Mouse (Mus musculus): Measurements from ENCODE around the gene Nags. TPM values are rescaled to one million over a fixed set of nuclear protein-coding genes. Genes with fewer than 3 reads are reported as not detected.

The Nags gene
- total and polyA plus RNA-seq, 3 experiments: 5.4 to 9.7 TPM; not detected in 1

- H3K36me3 ChIP-seq (ENCODE audit: control insufficient read depth in 1 of 2, insufficient read depth in 2 of 2, low read length in 2 of 2): peaks cover 0 to 9% of the 10 kb centered on the region in 2 experiments; a peak in 2 of 4 replicates
- H3K4me3 ChIP-seq (ENCODE audit: control insufficient read depth in 1 of 2, insufficient read depth in 1 of 2, low read depth in 2 of 2, low read length in 2 of 2): peak overlapping the region; percentile 65 to 75
- peak overlapping the region; percentile 49 for H3K27ac ChIP-seq (ENCODE audit: control insufficient read depth, low read depth, low read length)
- no peaks in the 10 kb centered on the region for H3K79me2 ChIP-seq (ENCODE audit: control insufficient read depth, insufficient read depth, low read length, poor library complexity)
- H3K9ac ChIP-seq (ENCODE audit: control insufficient read depth, low read depth, low read length, poor library complexity, severe bottlenecking): peak overlapping the region; percentile 73
- DNase-seq (ENCODE audit: low read depth, low spot score): peak; percentile 96
- H3K4me1 ChIP-seq (ENCODE audit: control insufficient read depth in 1 of 2, insufficient read depth in 2 of 2, low read length in 2 of 2): peaks cover 4 to 26% of the 10 kb centered on the region in 2 experiments; a peak in 2 of 4 replicates
- H3K27me3 ChIP-seq (ENCODE audit: control insufficient read depth in 1 of 2, insufficient read depth in 2 of 2, low read length in 2 of 2): no peaks in the 10 kb centered on the region
- no peaks in the 10 kb centered on the region for H3K9me3 ChIP-seq (replicated peaks; ENCODE audit: insufficient read depth, low read length)
- TF ChIP-seq POLR2AphosphoS2 (IDR thresholded peaks at IDR 0.05; ENCODE audit: low read length) (peak; percentile 39; the same call in 1 of the 2 replicates), MXI1 (IDR thresholded peaks at IDR 0.05; ENCODE audit: low read depth, low read length) (no peak; the same call in none of the 2 replicates), UBTF (IDR thresholded peaks at IDR 0.05; ENCODE audit: borderline replicate concordance, insufficient read depth, low read depth, low read length) (no peak), TBP (IDR thresholded peaks at IDR 0.05; ENCODE audit: low read depth, low read length) (0 out of 2 replicates have a peak, but pooled peaks have one; percentile 39), MYC (IDR thresholded peaks at IDR 0.05; ENCODE audit: low read depth, low read length) (no peak; the same call in 1 of the 2 replicates), POLR2AphosphoS5 (IDR thresholded peaks at IDR 0.05; ENCODE audit: borderline replicate concordance, low read depth, low read length) (no peak), NELFE (IDR thresholded peaks at IDR 0.05; ENCODE audit: low read depth, low read length) (peak; percentile 80), GATA1 (IDR thresholded peaks at IDR 0.05; ENCODE audit: low read depth, low read length) (no peak), TAL1 (IDR thresholded peaks at IDR 0.05; ENCODE audit: low read length) (no peak), KAT2A (conservative IDR thresholded peaks at IDR 0.05; ENCODE audit: low read depth, low read length) (no peak), GABPA (IDR thresholded peaks at IDR 0.05; ENCODE audit: low read depth, low read length) (no peak), RCOR1 (IDR thresholded peaks at IDR 0.05; ENCODE audit: low read depth, low read length) (no peak), MAX (IDR thresholded peaks at IDR 0.05; ENCODE audit: low read length) (peak; percentile 44; the same call in 1 of the 2 replicates), ZNF384 (IDR thresholded peaks at IDR 0.05; ENCODE audit: low read depth, low read length) (no peak), JUND (IDR thresholded peaks at IDR 0.05; ENCODE audit: low read depth, low read length) (no peak), USF1 (IDR thresholded peaks at IDR 0.05; ENCODE audit: low read depth, low read length) (peak; percentile 97), MYB (IDR thresholded peaks at IDR 0.05; ENCODE audit: low read depth, low read length) (no peak), RAD21 (IDR thresholded peaks at IDR 0.05; ENCODE audit: low read depth, low read length) (peak; percentile 14), E2F4 (IDR thresholded peaks at IDR 0.05; ENCODE audit: borderline replicate concordance, low read depth, low read length) (no peak), NRF1 (IDR thresholded peaks at IDR 0.05; ENCODE audit: insufficient read depth, low read depth, low read length, poor library complexity, severe bottlenecking) (peak; percentile 99; the same call in 1 of the 2 replicates), MEF2A (IDR thresholded peaks at IDR 0.05; ENCODE audit: extremely low read depth, insufficient replicate concordance, low read depth, low read length, poor library complexity, severe bottlenecking) (0 out of 2 replicates have a peak, but pooled peaks have one; percentile 31), POLR2A (IDR thresholded peaks at IDR 0.05; ENCODE audit: control insufficient read depth in 1 of 2, insufficient read depth in 1 of 2, low read depth in 1 of 2, low read length in 2 of 2, poor library complexity in 1 of 2) (peak in 1 of 2 experiments; percentile 66; a peak in 1 of 4 replicates), CTCF (IDR thresholded peaks at IDR 0.05 in 2 of 3, conservative IDR thresholded peaks at IDR 0.05 in 1 of 3; ENCODE audit: control insufficient read depth in 1 of 3, insufficient read depth in 1 of 3, low read depth in 2 of 3, low read length in 3 of 3, poor library complexity in 1 of 3, severe bottlenecking in 1 of 3) (peak; percentile 21 to 87 (median 73); a peak in 5 of 6 replicates), SIN3A (IDR thresholded peaks at IDR 0.05; ENCODE audit: low read length) (peak; percentile 48), ZKSCAN1 (IDR thresholded peaks at IDR 0.05; ENCODE audit: low read depth, low read length) (no peak), MAFK (IDR thresholded peaks at IDR 0.05; ENCODE audit: borderline replicate concordance, low read depth, low read length) (no peak), MAZ (IDR thresholded peaks at IDR 0.05; ENCODE audit: low read depth, low read length) (0 out of 2 replicates have a peak, but pooled peaks have one; percentile 10), ZMIZ1 (IDR thresholded peaks at IDR 0.05; ENCODE audit: low read depth, low read length) (peak; percentile 58; the same call in 1 of the 2 replicates), SMC3 (IDR thresholded peaks at IDR 0.05; ENCODE audit: low read depth, low read length) (peak; percentile 66), HCFC1 (IDR thresholded peaks at IDR 0.05; ENCODE audit: low read depth, low read length) (peak; percentile 78), ETS1 (IDR thresholded peaks at IDR 0.05; ENCODE audit: low read depth, low read length) (peak; percentile 40; the same call in 1 of the 2 replicates), EP300 (IDR thresholded peaks at IDR 0.05; ENCODE audit: low read depth in 1 of 2, low read length in 2 of 2) (no peak; a peak in 2 of 4 replicates), CHD2 (IDR thresholded peaks at IDR 0.05; ENCODE audit: low read length) (no peak; the same call in 1 of the 2 replicates), ELF1 (IDR thresholded peaks at IDR 0.05; ENCODE audit: low read depth, low read length) (peak; percentile 28; the same call in 1 of the 2 replicates), TCF12 (IDR thresholded peaks at IDR 0.05; ENCODE audit: low read depth, low read length) (peak; percentile 41; the same call in 1 of the 2 replicates), CHD1 (IDR thresholded peaks at IDR 0.05; ENCODE audit: low read depth, low read length) (no peak), ZC3H11A (IDR thresholded peaks at IDR 0.05; ENCODE audit: low read depth, low read length) (no peak)
Measured at GRCm38 (mm10) chr11:102096887-102097391, 48.4 kb upstream of the Nags start.

Data from MEL (cell line).